Mouse (Mus musculus) neural tube, embryonic 11.5 days (tissue): Measurements from ENCODE around the gene Pla2g10. TPM values are rescaled to one million over a fixed set of nuclear protein-coding genes. Genes with fewer than 3 reads are reported as not detected.
"Not testable (repeated sequence)": the region's sequence is repeated elsewhere in the genome, so short reads cannot be mapped to it uniquely, and the experiment has no call there.

Source experiments
- ATAC-seq: fragments of 200-750 bp; cut with Nextera tagmentation; 2 replicates; pipeline ENCODE4 v1.8.0; 2017; ENCODE audit warnings: moderate number of reproducible peaks, mild to moderate bottlenecking, moderate TSS enrichment, moderate library complexity; ENCODE audit not compliant: insufficient read depth, low FRiP score, low TSS enrichment
- DNase-seq: peaks from one replicate; pipeline ENCODE4 v3.0.0-alpha.2; 2015; ENCODE audit warnings: low spot score
- H3K27ac ChIP-seq: fragments of 300-500 bp; sonication (generic); 2 replicates; pipeline ENCODE4 v1.5.1; 2014; ENCODE audit warnings: low read depth, mild to moderate bottlenecking, low read length
- H3K27me3 ChIP-seq: fragments of 300-500 bp; sonication (generic); 2 replicates; pipeline ENCODE4 v1.6.1; 2014; ENCODE audit warnings: mild to moderate bottlenecking, low read length, mixed read lengths; ENCODE audit not compliant: control insufficient read depth, insufficient read depth
- H3K36me3 ChIP-seq: fragments of 300-500 bp; sonication (generic); 2 replicates; pipeline ENCODE4 v1.6.1; 2014; ENCODE audit warnings: mild to moderate bottlenecking, low read length, moderate library complexity, mixed read lengths; ENCODE audit not compliant: control insufficient read depth, insufficient read depth
- H3K4me1 ChIP-seq: fragments of 300-500 bp; sonication (generic); 2 replicates; pipeline ENCODE4 v1.6.1; 2014; ENCODE audit warnings: low read length, mixed read lengths; ENCODE audit not compliant: control insufficient read depth, insufficient read depth
- H3K4me2 ChIP-seq: fragments of 300-500 bp; sonication (generic); 2 replicates; pipeline ENCODE4 v1.6.1; 2014; ENCODE audit warnings: low read depth, mild to moderate bottlenecking, moderate library complexity
- H3K4me3 ChIP-seq: fragments of 300-500 bp; sonication (generic); 2 replicates; pipeline ENCODE4 v1.5.1; 2014; ENCODE audit warnings: low read depth, low read length
- H3K9ac ChIP-seq: fragments of 300-500 bp; sonication (generic); 2 replicates; pipeline ENCODE4 v1.6.1; 2014; ENCODE audit warnings: mild to moderate bottlenecking, low read length
- H3K9me3 ChIP-seq: fragments of 300-500 bp; sonication (generic); 2 replicates; pipeline ENCODE4 v1.6.1; 2016; ENCODE audit warnings: low read length; ENCODE audit not compliant: control insufficient read depth
- WGBS: fragments of 180-500 bp; shearing (Covaris S2); extraction: QIAGEN DNeasy Blood & Tissue Kit; methylation state at CpG from one replicate; pipeline ENCODE4 v1.1.7; 2014; 5-methylcytosine and 5-hydroxymethylcytosine counted together
- polyA plus RNA-seq: library from polyadenylated mRNA; unstranded; fragments of >200 nt; fragmentation: Nextera tagmentation; extraction: Ambion mirVana; gene quantifications from 2 replicates; pipeline ENCODE4 v1.2.1, GENCODE M21; 2014

Gene Pla2g10
- polyA plus RNA-seq, 1 experiment from 2014 or later: not detected

DNA sequence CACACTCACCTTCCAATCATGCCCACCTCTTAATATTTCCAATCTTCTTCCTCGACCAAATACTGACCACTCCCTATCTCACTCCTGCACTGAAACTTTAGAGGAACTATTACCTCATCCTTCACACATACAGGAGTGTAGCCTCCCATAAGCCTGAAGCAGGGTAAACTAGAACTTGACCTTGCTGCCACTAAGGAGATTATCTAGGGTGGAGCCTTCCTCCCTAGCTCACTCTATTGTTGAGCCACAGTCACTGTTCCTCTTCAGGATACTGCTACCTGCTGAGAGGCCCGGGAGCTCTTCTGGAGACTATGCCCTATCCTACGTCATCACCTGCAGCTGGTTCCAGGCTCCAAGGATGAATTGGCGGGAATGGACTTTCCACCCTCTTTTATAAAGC lies 8.3 kb upstream of the Pla2g10 start:
- not testable (repeated sequence) for H3K36me3 ChIP-seq, H3K9me3 ChIP-seq, H3K4me2 ChIP-seq, H3K4me1 ChIP-seq, H3K27me3 ChIP-seq, H3K4me3 ChIP-seq, ATAC-seq, H3K9ac ChIP-seq, DNase-seq, H3K27ac ChIP-seq
- 73% methylated on average over 4 of the region's 4 CpGs for WGBS

DNA sequence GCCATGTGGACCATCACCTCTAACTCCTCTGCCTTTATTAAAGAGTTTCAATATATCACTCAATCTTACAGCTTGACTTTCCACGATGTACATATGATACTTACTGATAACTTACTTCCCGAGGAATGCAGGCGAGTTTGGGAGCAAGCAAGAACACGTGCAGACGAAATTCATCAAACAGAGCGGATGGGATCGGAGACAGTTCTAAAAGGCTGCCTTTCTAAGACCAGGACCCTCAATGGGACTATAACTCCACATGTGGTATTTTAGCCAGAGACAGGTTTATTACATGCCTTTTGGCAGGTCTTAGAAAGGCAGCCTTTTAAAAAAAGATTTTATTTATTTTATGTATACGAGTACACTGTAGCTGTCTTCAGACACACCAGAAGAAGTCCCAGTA lies 5.2 kb upstream of the Pla2g10 start:
- Histone ChIP-seq H3K9ac (no peak overlapping the region), H3K9me3 (no peaks in the 10 kb centered on the region), H3K27me3 (no peaks in the 10 kb centered on the region), H3K4me1 (no peaks in the 10 kb centered on the region), H3K36me3 (no peaks in the 10 kb centered on the region), H3K27ac (no peak overlapping the region), H3K4me3 (no peak overlapping the region), H3K4me2 (no peak overlapping the region)
- 80% methylated on average over 8 of the region's 8 CpGs for WGBS
- DNase-seq (no peak), ATAC-seq (no peak)

DNA sequence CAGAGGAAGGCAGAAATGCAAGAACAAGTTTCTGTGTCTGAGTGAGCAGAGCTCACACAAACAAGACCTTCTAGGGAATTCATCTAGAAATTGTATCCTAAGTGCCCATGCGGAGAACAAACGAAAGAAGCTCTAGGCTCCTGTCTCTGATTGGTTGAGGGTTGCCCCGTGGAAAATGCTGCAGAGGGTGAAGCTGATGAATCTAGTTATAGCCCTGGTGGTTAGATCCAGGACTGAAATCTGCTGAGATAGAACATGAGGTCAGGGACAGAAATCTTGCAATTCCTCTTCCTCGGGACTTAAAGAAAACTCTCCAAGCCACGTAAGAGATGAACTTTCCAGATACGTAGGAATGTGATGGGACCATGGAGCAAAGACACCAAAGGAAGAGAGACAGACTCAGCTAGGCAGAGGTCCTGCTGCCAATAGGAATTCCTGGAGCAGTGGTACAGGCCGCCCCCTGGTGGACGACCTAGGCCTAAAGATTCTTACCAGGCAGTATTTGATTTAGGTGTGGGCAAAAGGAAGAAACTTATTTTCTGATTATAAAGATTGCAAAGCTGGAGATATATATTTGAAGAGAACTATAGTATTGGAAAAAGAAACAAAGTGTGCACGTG lies 2.8 kb upstream of the Pla2g10 start:
- H3K9ac ChIP-seq: no peak overlapping the region
- ATAC-seq (no peak), DNase-seq (peak; percentile 77)
- no peak overlapping the region for H3K4me2 ChIP-seq
- no peaks in the 10 kb centered on the region for H3K27me3 ChIP-seq
- H3K4me1 ChIP-seq: no peaks in the 10 kb centered on the region
- H3K36me3 ChIP-seq: no peaks in the 10 kb centered on the region
- H3K27ac ChIP-seq: no peak overlapping the region
- H3K4me3 ChIP-seq: no peak overlapping the region
- no peaks in the 10 kb centered on the region for H3K9me3 ChIP-seq
- 23% methylated on average over 9 of the region's 9 CpGs for WGBS

DNA sequence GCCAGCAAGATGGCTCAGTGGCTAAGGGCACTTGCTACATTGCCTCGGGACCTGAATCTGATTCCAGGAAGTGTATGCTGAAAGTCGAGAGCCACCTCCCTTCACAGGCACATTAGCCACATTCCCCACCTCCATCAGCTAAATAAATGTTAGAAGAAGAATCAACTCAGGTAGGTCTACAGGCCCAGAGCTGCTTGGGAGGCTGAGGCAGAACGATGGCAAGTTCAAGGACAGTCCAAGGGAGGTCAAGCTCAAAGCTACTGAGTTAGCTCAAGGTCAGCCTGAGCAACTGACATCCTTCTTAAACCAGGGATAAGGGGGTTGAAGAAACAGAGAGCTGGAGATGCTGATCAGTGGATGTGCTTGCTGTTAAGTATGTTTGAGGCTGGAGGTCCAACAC lies 2.0 kb upstream of the Pla2g10 start:
- H3K27me3 ChIP-seq: no peaks in the 10 kb centered on the region
- no peaks in the 10 kb centered on the region for H3K4me1 ChIP-seq
- H3K9ac ChIP-seq: no peak overlapping the region
- no peak for DNase-seq
- WGBS: 91% methylated on average over 3 of the region's 3 CpGs
- no peak overlapping the region for H3K4me2 ChIP-seq
- no peaks in the 10 kb centered on the region for H3K36me3 ChIP-seq
- no peak overlapping the region for H3K27ac ChIP-seq
- no peak for ATAC-seq
- no peaks in the 10 kb centered on the region for H3K9me3 ChIP-seq
- H3K4me3 ChIP-seq: no peak overlapping the region

DNA sequence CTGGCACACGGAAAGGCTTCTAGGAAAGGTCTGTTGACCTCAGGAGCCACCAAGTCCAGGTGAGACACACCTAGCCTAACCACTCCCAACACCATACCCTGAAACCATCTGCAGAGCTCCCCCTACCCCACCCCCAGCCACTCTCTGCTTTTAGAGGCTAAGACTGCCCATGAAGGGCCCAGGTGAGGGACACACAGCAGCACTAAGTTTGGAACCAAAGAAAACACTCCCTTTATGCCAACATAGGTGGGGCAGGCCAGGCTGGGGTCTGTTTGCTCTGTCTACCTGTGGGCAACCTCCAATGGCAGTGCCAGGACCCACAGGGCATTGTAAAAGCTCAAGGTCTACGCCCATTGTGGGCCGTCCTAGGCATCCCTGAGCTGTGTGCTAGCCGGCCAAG lies 1.4 kb downstream of the Pla2g10 start:
- no peaks in the 10 kb centered on the region for H3K36me3 ChIP-seq
- 77% methylated on average over 4 of the region's 4 CpGs for WGBS

DNA sequence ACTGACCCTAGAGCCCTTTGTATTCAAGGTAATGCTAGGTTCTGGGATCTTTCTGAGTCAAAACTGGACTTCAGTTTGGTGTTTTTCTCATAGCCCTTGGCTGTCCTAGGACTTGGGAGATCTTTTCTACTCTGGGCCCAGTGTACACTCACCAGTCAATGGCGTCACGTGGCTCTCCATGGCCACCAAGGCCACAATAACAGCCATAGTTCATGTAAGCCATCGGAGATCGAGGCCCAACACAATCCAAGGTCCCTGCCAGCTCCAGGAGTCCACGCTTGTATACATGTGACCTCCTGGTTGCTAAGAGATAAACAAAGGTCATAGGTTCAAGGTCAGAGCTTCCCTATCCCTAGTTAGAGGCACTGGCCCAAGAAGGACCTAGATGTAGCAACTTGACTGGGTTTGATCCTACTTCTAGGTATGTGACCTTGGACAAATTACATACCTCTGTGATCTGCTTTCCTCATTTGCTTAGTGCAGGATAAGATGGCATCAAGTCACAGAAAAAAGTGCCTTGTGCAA lies 2.9 kb downstream of the Pla2g10 start:
- ATAC-seq (no peak), DNase-seq (no peak)
- Histone ChIP-seq H3K4me1 (no peaks in the 10 kb centered on the region), H3K9me3 (no peaks in the 10 kb centered on the region), H3K27me3 (no peaks in the 10 kb centered on the region), H3K4me2 (no peak overlapping the region), H3K36me3 (no peaks in the 10 kb centered on the region), H3K9ac (no peak overlapping the region), H3K27ac (no peak overlapping the region), H3K4me3 (no peak overlapping the region)
- WGBS: 87% methylated on average over 5 of the region's 5 CpGs

More for the DNA sequence above, 1.4 kb downstream of the Pla2g10 start:
- no peak overlapping the region for H3K9ac ChIP-seq
- no peak overlapping the region for H3K27ac ChIP-seq
- no peak overlapping the region for H3K4me2 ChIP-seq
- H3K9me3 ChIP-seq: no peaks in the 10 kb centered on the region
- H3K4me3 ChIP-seq: no peak overlapping the region
- DNase-seq: no peak
- ATAC-seq: no peak
- no peaks in the 10 kb centered on the region for H3K27me3 ChIP-seq
- no peaks in the 10 kb centered on the region for H3K4me1 ChIP-seq

DNA sequence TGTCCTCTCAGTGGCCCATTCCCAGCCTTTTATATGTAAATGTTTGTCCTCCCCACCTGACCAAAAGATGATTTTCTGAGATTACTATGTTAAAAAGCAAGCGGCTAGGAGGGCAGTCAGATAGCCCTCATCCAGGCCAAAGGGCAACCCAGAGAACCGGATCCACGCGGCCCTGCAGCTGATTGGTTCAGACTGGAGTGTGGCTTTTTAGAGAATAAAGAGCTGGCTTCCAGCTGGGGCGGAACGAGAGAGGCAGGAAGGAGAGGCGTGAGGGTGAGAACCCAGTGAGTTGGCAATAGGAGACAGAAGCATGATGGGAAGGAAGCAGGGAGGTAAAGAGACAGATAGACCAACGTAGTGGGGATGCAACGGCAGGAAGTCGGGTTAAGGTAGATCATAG lies 7.8 kb downstream of the Pla2g10 start:
- H3K4me1 ChIP-seq: no peaks in the 10 kb centered on the region
- no peaks in the 10 kb centered on the region for H3K27me3 ChIP-seq
- H3K36me3 ChIP-seq: no peaks in the 10 kb centered on the region
- no peak overlapping the region for H3K9ac ChIP-seq
- H3K4me2 ChIP-seq: no peak overlapping the region
- H3K9me3 ChIP-seq: no peaks in the 10 kb centered on the region
- no peak overlapping the region for H3K27ac ChIP-seq
- DNase-seq (no peak), ATAC-seq (no peak)
- 43% methylated on average over 10 of the region's 10 CpGs for WGBS
- H3K4me3 ChIP-seq: no peak overlapping the region

DNA sequence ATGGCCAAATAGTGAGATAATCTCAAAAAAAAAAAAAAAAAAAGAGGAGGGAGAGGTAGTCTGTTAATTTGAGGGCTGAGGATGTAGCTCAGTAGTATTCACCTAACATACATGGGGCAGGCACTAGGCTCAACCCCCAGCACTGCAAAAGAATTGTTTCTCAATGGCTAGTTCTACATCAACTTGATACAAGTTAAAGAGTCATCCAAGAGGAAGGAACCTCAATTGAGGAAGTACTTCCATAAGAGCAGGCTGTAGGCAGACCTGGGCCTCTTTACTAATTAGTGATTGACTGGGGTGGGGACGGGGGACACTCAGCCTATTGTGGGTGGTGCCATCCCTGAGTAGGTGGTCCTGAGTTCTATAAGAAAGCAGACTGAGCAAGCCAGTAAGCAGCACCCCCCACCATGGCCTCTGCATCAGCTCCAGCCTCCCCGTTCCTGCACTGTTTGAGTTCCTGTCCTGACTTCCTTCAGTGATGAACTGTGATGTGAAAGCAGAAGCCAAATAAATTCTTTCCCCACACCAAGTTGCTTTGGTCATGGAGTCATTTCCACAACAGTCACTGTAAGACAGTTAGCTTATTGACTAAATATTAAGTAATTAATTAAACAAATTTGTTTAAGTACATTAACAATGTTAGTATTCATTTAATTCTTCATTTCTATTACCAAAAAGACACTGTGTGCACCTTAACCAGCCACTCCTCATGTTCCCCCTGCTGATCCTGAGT lies 13.8 kb downstream of the Pla2g10 start:
- DNase-seq (no peak), ATAC-seq (no peak)
- no peak overlapping the region for H3K27ac ChIP-seq
- no peak overlapping the region for H3K9ac ChIP-seq
- no peaks in the 10 kb centered on the region for H3K36me3 ChIP-seq
- no peak overlapping the region for H3K4me3 ChIP-seq
- 79% methylated on average over 2 of the region's 2 CpGs for WGBS
- H3K9me3 ChIP-seq: no peaks in the 10 kb centered on the region
- H3K27me3 ChIP-seq: no peaks in the 10 kb centered on the region
- H3K4me1 ChIP-seq: no peaks in the 10 kb centered on the region
- H3K4me2 ChIP-seq: no peak overlapping the region

DNA sequence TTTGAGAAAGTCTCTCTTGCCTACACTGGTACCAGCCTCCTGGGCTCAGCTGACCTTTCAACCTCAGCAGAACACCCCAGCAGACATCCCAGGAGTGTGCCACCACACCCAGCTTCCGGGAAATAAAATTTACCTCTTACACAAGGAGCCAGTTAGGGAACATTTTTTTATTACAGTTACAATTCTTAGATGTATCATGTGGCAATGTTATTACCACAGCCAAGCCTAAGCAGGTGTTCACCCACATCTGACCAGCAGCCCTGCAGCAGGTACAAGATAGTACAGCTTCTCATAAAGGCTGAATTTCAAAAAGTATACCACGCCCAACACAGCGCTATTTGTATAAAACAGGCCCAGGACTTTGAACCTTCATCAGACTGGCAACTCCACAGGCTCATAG lies 15.9 kb downstream of the Pla2g10 start:
- WGBS: 89% methylated on average over 3 of the region's 3 CpGs
- H3K9me3 ChIP-seq: no peaks in the 10 kb centered on the region
- H3K27me3 ChIP-seq: no peaks in the 10 kb centered on the region
- no peak overlapping the region for H3K27ac ChIP-seq
- no peak for DNase-seq
- H3K4me2 ChIP-seq: no peak overlapping the region
- H3K9ac ChIP-seq: no peak overlapping the region
- ATAC-seq: no peak
- no peak overlapping the region for H3K4me3 ChIP-seq
- no peaks in the 10 kb centered on the region for H3K36me3 ChIP-seq
- H3K4me1 ChIP-seq: no peaks in the 10 kb centered on the region
